Mouse (Mus musculus): ENCODE measurements around the gene March1. TPM values are rescaled to one million over a fixed set of nuclear protein-coding genes. Genes with fewer than 3 reads are reported as not detected.

March1 gene
- polyA plus RNA-seq, 1 experiment = 2.4 TPM

- no peak for DNase-seq
- TF ChIP-seq POLR2A (IDR thresholded peaks at IDR 0.05; ENCODE audit: control insufficient read depth, extremely low read depth, insufficient read depth, low read length, poor library complexity) = no peak
- TF ChIP-seq CTCF (IDR thresholded peaks at IDR 0.05; ENCODE audit: borderline replicate concordance, control insufficient read depth, extremely low read depth, insufficient read depth, low read length, poor library complexity) = no peak
- Histone ChIP-seq H3K36me3 (ENCODE audit: control insufficient read depth, insufficient read depth, low read length) (no peaks in the 10 kb centered on the region), H3K27ac (ENCODE audit: control insufficient read depth, insufficient read depth, low read length) (no peak overlapping the region), H3K4me3 (ENCODE audit: control insufficient read depth, insufficient read depth, low read length) (no peak overlapping the region), H3K4me1 (replicated peaks; ENCODE audit: control insufficient read depth, insufficient read depth, low read length) (no peaks in the 10 kb centered on the region), H3K27me3 (ENCODE audit: control insufficient read depth, insufficient read depth, low read length) (no peaks in the 10 kb centered on the region)
- 76% methylated on average over 8 of the region's 8 CpGs for WGBS
Measured at GRCm38 (mm10) chr8:65967223-65967778, 349.6 kb downstream of the March1 start.

- H3K27me3 ChIP-seq (ENCODE audit: control insufficient read depth, insufficient read depth, low read length) = no peaks in the 10 kb centered on the region
- no peak overlapping the region for H3K4me3 ChIP-seq (ENCODE audit: control insufficient read depth, insufficient read depth, low read length)
- H3K4me1 ChIP-seq (replicated peaks; ENCODE audit: control insufficient read depth, insufficient read depth, low read length) = no peaks in the 10 kb centered on the region
- DNase-seq = no peak
- no peaks in the 10 kb centered on the region for H3K36me3 ChIP-seq (ENCODE audit: control insufficient read depth, insufficient read depth, low read length)
- no peak for TF ChIP-seq POLR2A (IDR thresholded peaks at IDR 0.05; ENCODE audit: control insufficient read depth, extremely low read depth, insufficient read depth, low read length, poor library complexity)
- TF ChIP-seq CTCF (IDR thresholded peaks at IDR 0.05; ENCODE audit: borderline replicate concordance, control insufficient read depth, extremely low read depth, insufficient read depth, low read length, poor library complexity) = no peak
- WGBS = 82% methylated on average over 5 of the region's 5 CpGs
- H3K27ac ChIP-seq (ENCODE audit: control insufficient read depth, insufficient read depth, low read length) = no peak overlapping the region
Measured at GRCm38 (mm10) chr8:65976905-65977304, 359.2 kb downstream of the March1 start.

- TF ChIP-seq POLR2A (IDR thresholded peaks at IDR 0.05; ENCODE audit: control insufficient read depth, extremely low read depth, insufficient read depth, low read length, poor library complexity) (no peak), CTCF (IDR thresholded peaks at IDR 0.05; ENCODE audit: borderline replicate concordance, control insufficient read depth, extremely low read depth, insufficient read depth, low read length, poor library complexity) (no peak)
Measured at GRCm38 (mm10) chr8:65982039-65982438, 364.3 kb downstream of the March1 start.

GRCm38 (mm10) chr8:65987665-65988064 is 370.0 kb downstream of the March1 start:
- Histone ChIP-seq H3K4me3 (ENCODE audit: control insufficient read depth, insufficient read depth, low read length) (no peak overlapping the region), H3K4me1 (replicated peaks; ENCODE audit: control insufficient read depth, insufficient read depth, low read length) (no peaks in the 10 kb centered on the region), H3K36me3 (ENCODE audit: control insufficient read depth, insufficient read depth, low read length) (no peaks in the 10 kb centered on the region), H3K27me3 (ENCODE audit: control insufficient read depth, insufficient read depth, low read length) (no peaks in the 10 kb centered on the region), H3K27ac (ENCODE audit: control insufficient read depth, insufficient read depth, low read length) (no peak overlapping the region)
- 95% methylated on average over 1 of the region's 1 CpGs for WGBS
- no peak for TF ChIP-seq CTCF (IDR thresholded peaks at IDR 0.05; ENCODE audit: borderline replicate concordance, control insufficient read depth, extremely low read depth, insufficient read depth, low read length, poor library complexity)
- TF ChIP-seq POLR2A (IDR thresholded peaks at IDR 0.05; ENCODE audit: control insufficient read depth, extremely low read depth, insufficient read depth, low read length, poor library complexity) = no peak
- DNase-seq = no peak

More at GRCm38 (mm10) chr8:65982039-65982438, 364.3 kb downstream of the March1 start:
- Histone ChIP-seq H3K4me3 (ENCODE audit: control insufficient read depth, insufficient read depth, low read length) (no peak overlapping the region), H3K4me1 (replicated peaks; ENCODE audit: control insufficient read depth, insufficient read depth, low read length) (no peaks in the 10 kb centered on the region), H3K27me3 (ENCODE audit: control insufficient read depth, insufficient read depth, low read length) (no peaks in the 10 kb centered on the region), H3K36me3 (ENCODE audit: control insufficient read depth, insufficient read depth, low read length) (no peaks in the 10 kb centered on the region), H3K27ac (ENCODE audit: control insufficient read depth, insufficient read depth, low read length) (no peak overlapping the region)
- 86% methylated on average over 2 of the region's 2 CpGs for WGBS
- DNase-seq = no peak

GRCm38 (mm10) chr8:66022815-66023214 is 405.1 kb downstream of the March1 start:
- WGBS = 84% methylated on average over 2 of the region's 2 CpGs

GRCm38 (mm10) chr8:66033651-66034050 is 416.0 kb downstream of the March1 start:
- Histone ChIP-seq H3K36me3 (ENCODE audit: control insufficient read depth, insufficient read depth, low read length) (no peaks in the 10 kb centered on the region), H3K4me3 (ENCODE audit: control insufficient read depth, insufficient read depth, low read length) (no peak overlapping the region), H3K27ac (ENCODE audit: control insufficient read depth, insufficient read depth, low read length) (no peak overlapping the region), H3K27me3 (ENCODE audit: control insufficient read depth, insufficient read depth, low read length) (no peaks in the 10 kb centered on the region), H3K4me1 (replicated peaks; ENCODE audit: control insufficient read depth, insufficient read depth, low read length) (no peaks in the 10 kb centered on the region)
- 86% methylated on average over 3 of the region's 3 CpGs for WGBS
- no peak for DNase-seq
- no peak for TF ChIP-seq CTCF (IDR thresholded peaks at IDR 0.05; ENCODE audit: borderline replicate concordance, control insufficient read depth, extremely low read depth, insufficient read depth, low read length, poor library complexity)
- TF ChIP-seq POLR2A (IDR thresholded peaks at IDR 0.05; ENCODE audit: control insufficient read depth, extremely low read depth, insufficient read depth, low read length, poor library complexity) = no peak

More at GRCm38 (mm10) chr8:66022815-66023214, 405.1 kb downstream of the March1 start:
- TF ChIP-seq CTCF (IDR thresholded peaks at IDR 0.05; ENCODE audit: borderline replicate concordance, control insufficient read depth, extremely low read depth, insufficient read depth, low read length, poor library complexity) (no peak), POLR2A (IDR thresholded peaks at IDR 0.05; ENCODE audit: control insufficient read depth, extremely low read depth, insufficient read depth, low read length, poor library complexity) (no peak)
- Histone ChIP-seq H3K27me3 (ENCODE audit: control insufficient read depth, insufficient read depth, low read length) (no peaks in the 10 kb centered on the region), H3K27ac (ENCODE audit: control insufficient read depth, insufficient read depth, low read length) (no peak overlapping the region), H3K36me3 (ENCODE audit: control insufficient read depth, insufficient read depth, low read length) (no peaks in the 10 kb centered on the region), H3K4me1 (replicated peaks; ENCODE audit: control insufficient read depth, insufficient read depth, low read length) (no peaks in the 10 kb centered on the region), H3K4me3 (ENCODE audit: control insufficient read depth, insufficient read depth, low read length) (no peak overlapping the region)
- DNase-seq = no peak

- Histone ChIP-seq H3K4me1 (replicated peaks; ENCODE audit: control insufficient read depth, insufficient read depth, low read length) (no peaks in the 10 kb centered on the region), H3K36me3 (ENCODE audit: control insufficient read depth, insufficient read depth, low read length) (no peaks in the 10 kb centered on the region), H3K27me3 (ENCODE audit: control insufficient read depth, insufficient read depth, low read length) (no peaks in the 10 kb centered on the region), H3K27ac (ENCODE audit: control insufficient read depth, insufficient read depth, low read length) (no peak overlapping the region), H3K4me3 (ENCODE audit: control insufficient read depth, insufficient read depth, low read length) (no peak overlapping the region)
- WGBS = 94% methylated on average over 3 of the region's 3 CpGs
- no peak for DNase-seq
- TF ChIP-seq POLR2A (IDR thresholded peaks at IDR 0.05; ENCODE audit: control insufficient read depth, extremely low read depth, insufficient read depth, low read length, poor library complexity) (no peak), CTCF (IDR thresholded peaks at IDR 0.05; ENCODE audit: borderline replicate concordance, control insufficient read depth, extremely low read depth, insufficient read depth, low read length, poor library complexity) (no peak)
Measured at GRCm38 (mm10) chr8:66034429-66034828, 416.7 kb downstream of the March1 start.
